Mouse (Mus musculus) retina, postnatal 1 day (tissue): Measurements from ENCODE around the gene Hcrt.
A peak's percentile ranks its signal among the peaks of the same experiment; 100 is the strongest.

Source experiments
- DNase-seq: peaks from one replicate; pipeline ENCODE4 v3.0.0-alpha.2; 2012

The Hcrt gene

GRCm38 (mm10) chr11:100735134-100735865, 27.4 kb downstream of the Hcrt start:
- DNase-seq: no peak

DNA sequence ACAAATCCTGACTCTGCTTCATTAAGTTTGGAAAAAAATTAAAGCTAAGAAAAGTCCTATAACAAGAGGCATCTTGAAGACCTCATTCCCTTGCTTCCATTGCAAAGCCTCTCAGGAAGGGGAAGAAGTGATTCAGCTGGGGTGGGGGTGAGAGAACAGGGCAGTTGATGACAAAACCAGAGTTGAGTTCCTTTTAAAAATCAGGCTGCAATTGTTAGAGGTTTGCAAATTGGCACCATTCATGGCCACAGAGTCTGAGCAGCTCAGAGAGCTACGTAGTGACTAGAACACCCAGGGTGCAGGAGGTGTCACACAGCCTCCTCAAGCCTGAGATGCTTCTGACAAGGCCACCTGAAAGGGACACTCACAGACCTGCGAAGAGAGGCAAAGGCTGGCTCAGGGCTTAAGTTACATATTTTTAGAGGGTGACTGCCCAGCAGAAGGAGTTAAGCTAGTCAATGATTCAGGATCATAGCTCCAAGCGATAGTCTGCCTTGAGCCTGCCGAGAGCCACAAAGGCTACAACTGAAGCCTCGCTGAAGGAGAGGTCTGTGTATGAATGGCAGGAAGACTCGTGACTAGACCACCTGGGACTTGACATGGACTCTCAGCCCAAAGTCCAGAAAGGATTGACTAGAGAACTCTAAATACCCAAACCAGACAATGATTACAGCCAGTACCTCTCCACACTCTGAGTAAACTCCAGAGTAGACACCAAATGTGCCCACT, 32.1 kb downstream of the Hcrt start:
- no peak for DNase-seq

DNA sequence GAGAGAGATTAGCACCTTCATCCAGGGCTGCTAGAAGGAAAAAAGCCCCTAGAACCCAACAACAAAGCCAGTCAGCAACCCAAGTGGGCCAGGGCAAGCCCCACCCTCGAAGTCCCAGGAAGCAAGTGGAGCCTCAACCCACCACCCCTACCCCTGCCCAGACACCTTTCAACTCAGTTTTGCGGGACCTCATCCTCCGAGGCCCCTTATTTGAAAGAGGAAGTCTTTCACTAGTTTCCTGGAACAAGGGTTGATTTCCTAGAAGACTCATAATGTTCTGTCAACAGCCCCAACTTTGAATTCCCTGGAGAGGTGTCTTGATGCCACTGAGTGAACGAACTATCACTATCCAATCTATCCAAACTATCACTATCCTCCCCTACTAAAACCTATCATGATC, 32.8 kb downstream of the Hcrt start:
- no peak for DNase-seq

DNA sequence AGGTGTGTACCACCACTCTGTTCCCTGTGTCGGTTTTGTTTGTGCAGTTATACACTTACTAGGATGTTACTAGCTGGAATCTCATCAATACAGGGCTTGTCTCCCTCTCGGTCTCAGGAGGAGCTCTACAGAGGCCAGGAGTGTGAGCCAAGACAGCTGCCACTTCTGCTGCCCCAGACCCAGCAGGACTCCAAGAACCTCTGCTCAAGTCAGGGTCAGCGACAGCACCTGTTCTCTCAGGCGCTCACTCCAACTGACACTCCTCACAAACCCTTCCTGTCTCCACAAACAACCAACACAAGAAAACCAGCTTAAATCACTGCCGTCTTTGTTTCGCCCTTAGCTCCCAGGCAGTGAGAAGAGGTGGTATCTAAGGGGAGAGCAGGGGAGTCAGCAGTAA, 34.1 kb downstream of the Hcrt start:
- no peak for DNase-seq

DNA sequence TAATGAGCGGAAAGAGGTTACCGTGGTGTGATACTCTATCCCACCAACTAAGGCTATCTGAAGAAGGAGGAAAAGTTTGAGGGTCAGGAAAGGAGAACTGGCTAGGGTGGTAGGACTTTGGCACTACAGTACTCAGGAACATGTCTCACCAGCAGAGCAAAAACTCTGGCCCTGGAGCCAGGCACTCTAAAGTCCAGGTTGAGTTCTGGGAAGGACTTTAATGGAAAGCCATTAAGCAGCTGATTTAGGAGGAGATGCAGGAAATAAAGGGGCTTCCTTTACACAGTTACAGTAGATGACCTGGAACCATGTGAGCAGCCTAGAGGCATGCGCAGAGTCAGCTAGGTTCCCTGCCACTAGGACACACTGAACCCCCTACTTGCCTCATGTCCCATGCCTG, 35.5 kb downstream of the Hcrt start:
- DNase-seq: no peak

GRCm38 (mm10) chr11:100724919-100725512, 37.7 kb downstream of the Hcrt start:
- no peak for DNase-seq

- DNase-seq: no peak
Observed at GRCm38 (mm10) chr11:100722493-100723028, 40.2 kb downstream of the Hcrt start.

GRCm38 (mm10) chr11:100721776-100722492, 40.8 kb downstream of the Hcrt start:
- DNase-seq: no peak

GRCm38 (mm10) chr11:100721254-100721653, 41.5 kb downstream of the Hcrt start:
- no peak for DNase-seq

GRCm38 (mm10) chr11:100720345-100720744, 42.4 kb downstream of the Hcrt start:
- DNase-seq: no peak

GRCm38 (mm10) chr11:100719893-100720292, 42.8 kb downstream of the Hcrt start:
- no peak for DNase-seq

DNA sequence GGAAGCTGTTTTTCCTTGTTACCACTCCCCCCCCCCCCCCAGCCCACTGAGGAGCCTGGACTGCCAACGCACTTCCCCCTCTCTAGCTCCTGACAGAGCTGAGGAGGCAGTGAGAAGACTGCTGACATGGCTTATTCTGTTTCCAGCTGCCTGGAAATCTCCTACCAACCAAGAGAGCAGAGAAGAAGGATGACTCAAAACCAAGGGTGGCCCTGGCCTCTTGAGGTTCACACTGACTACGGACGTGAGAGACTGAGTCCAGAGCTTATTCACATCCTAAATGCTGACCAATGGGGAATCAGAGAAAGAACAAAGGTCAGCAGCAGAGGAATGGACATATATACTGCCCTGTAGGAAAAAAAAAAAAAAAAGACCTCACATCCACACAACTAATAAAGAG, 43.4 kb downstream of the Hcrt start:
- no peak for DNase-seq

GRCm38 (mm10) chr11:100718866-100719265, 43.9 kb downstream of the Hcrt start:
- no peak for DNase-seq

DNA sequence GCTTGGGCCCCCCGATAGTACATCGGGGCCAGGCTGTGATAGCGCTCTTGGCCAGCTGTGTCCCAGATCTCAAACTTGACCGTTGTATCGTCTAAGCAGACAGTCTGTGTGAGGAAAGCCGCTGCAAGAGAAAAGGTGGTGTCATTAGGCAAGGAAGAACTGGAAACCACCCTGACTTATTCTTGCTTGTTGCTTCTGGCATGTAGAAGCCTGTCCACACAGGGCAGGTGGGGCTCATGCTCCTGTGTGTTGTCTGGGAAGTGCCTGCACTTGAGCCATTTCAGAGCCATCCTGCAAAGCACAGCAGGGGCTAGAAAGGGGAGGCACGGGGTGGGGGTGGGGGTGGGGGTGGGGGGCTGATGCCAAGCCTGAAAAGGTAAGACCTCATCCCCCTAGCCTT, 44.3 kb downstream of the Hcrt start:
- no peak for DNase-seq

- DNase-seq: no peak
Observed at GRCm38 (mm10) chr11:100716649-100717048, 46.1 kb downstream of the Hcrt start.

- peak; percentile 4 for DNase-seq
Observed at GRCm38 (mm10) chr11:100714948-100715347, 47.8 kb downstream of the Hcrt start.

- DNase-seq: peak; percentile 74
Observed at GRCm38 (mm10) chr11:100714534-100714915, 48.2 kb downstream of the Hcrt start.

DNA sequence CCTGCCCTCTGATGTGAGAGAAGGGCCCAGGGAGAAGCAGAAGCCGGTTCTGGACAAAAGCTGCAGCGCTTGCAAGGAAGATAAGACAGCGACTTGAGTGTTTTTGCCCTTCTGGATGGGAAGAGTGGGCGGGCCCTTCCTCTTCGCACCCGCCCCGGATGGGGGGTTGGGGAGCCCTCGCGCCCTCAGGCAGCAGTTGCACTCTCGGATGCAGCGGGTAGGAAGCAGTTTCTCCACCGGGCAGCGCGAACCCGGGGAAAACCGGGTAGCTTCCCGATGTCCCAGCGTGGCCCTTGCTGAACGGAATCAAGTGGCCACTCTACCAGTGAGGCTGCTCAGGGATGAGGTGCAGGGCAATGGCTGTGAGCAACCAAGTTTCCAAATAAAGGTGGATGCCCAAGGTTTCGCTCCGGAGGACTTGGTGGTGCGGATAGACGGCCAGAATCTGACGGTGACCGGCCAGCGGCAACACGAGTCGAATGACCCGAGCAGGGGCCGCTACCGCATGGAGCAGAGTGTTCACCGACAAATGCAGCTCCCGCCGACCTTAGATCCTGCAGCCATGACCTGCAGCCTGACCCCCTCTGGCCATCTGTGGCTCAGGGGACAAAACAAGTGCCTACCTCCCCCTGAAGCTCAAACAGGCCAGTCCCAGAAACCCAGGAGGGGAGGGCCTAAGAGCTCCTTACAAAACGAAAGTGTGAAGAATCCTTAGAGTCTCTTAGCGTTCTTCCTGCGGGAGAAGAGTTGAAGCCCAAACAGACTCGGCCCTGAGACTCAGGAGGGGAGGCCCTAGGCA, 48.8 kb downstream of the Hcrt start, which contains the start of gene Hspb9:
Gene Hspb9, plus strand, starts transcription at position 116 of the 799 bp plus-strand sequence.
- peak; percentile 61 for DNase-seq

- DNase-seq: no peak
Observed at GRCm38 (mm10) chr11:100713174-100713573, 49.6 kb downstream of the Hcrt start.

- peak; percentile 88 for DNase-seq
Observed at GRCm38 (mm10) chr11:100711783-100712615, 50.7 kb downstream of the Hcrt start, which contains the start of gene Kat2a. Gene Kat2a, minus strand, starts transcription at chr11:100712465.
